In genomic region chr3:104236029-104236428, GRCm38 (mm10) we compare ENCODE assay signal across 16 mouse cellular contexts.
"Had no signal": no experiment of that assay in that cellular context is flagged by ENCODE, and none has a peak within 500 bp of the region (broad histone marks: within the 10 kb centered on the region; RNA-seq: fewer than 3 reads in every experiment).

No protein-coding gene starts in this region.

- ATAC-seq: hindbrain, postnatal 0 days; intestine, embryonic 16.5 days; liver, embryonic 12.5 days had no signal

- DNase-seq: gastrocnemius, postnatal 14 days; gastrocnemius, postnatal 36 days; heart, adult 18-20 months; heart, postnatal 14 days; heart, postnatal 36 days; kidney, adult 11 months; kidney, adult 2 months; kidney, adult 9 months; kidney, postnatal 14 days; kidney, postnatal 36 days; layer of hippocampus, adult 9-11 months; layer of hippocampus, postnatal 36 days; left cerebral cortex, postnatal 4 days had no signal
